In the genomic region with DNA sequence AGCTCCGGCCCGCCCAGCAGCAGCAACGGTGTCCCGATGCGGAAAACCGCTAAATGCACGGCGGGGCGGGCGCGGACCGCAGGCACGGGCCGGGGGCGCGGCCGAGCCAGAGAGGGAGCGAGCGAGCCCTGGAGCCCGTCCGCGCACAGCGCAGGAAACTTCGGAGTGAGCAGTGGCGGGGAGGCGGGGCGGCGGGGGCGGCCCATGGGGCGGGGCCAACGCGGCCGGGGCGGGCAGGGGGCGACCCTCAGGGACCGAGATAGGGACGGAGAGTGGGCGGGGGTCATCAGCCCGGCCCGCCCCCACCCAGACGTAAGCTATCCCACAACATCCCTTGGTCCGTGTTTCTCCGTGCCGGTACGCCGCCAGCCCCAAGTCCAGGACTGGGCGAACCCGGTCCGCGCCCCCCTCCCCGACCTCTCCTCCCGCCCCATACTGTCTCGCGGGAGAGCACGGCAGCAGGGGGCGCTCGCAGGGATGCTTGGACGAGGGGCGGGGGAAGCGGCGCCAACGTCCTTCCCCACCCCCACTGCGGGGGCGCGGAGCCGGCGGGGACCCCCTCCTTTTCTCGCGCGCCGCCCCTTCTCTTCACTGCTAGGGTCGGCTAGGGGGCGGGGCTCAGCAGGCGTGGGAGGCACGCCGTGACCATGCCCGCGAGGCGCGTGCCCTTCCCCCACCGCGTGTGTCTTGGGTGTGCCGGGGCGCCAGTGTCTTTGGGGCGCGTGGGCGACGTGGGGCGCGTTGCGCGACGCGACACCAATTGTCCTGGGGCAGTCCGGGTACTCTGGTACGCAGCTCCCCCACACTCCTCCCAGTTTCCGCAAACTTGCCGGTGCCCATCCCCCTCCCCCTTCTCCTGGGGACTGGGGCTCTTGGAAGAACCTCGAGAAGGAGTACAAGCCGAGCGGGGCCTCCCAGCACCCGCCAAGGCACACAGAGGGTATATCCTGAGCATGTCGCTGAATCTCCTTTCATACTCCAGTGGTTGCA, we compare ENCODE assay signal across 8 mouse cellular contexts. TPM values are rescaled to one million over a fixed set of nuclear protein-coding genes. Genes with fewer than 3 reads are reported as not detected.
DNase-seq lines count a peak whose midpoint lies in the region; ATAC-seq lines count a peak whose summit lies in the region.

A gene (minus strand): TSS at position 167 of the 990 bp plus-strand sequence.

- H3K9me3 ChIP-seq in heart, embryonic 11.5 days (replicated peaks; ENCODE audit: control insufficient read depth, low read length): no peaks in the 10 kb centered on the region
- no peaks in the 10 kb centered on the region for H3K9me3 ChIP-seq in liver, embryonic 16.5 days (replicated peaks; ENCODE audit: control insufficient read depth, low read length)

- H3K4me3 ChIP-seq in heart, embryonic 11.5 days (ENCODE audit: low read depth, low read length): peak within 1 kb of the TSS; percentile 64
- H3K4me3 ChIP-seq in liver, embryonic 16.5 days (ENCODE audit: low read depth, low read length): peak within 1 kb of the TSS; percentile 55

- H3K4me1 ChIP-seq in heart, embryonic 11.5 days (ENCODE audit: control insufficient read depth, insufficient read depth, low read length): peaks cover 34% of the 10 kb centered on the region
- no peaks in the 10 kb centered on the region for H3K4me1 ChIP-seq in liver, embryonic 16.5 days (ENCODE audit: control insufficient read depth, low read depth, low read length)

- H3K27me3 ChIP-seq in heart, embryonic 11.5 days (ENCODE audit: control insufficient read depth, insufficient read depth, low read length): peaks cover 3% of the 10 kb centered on the region; the same call in 1 of the 2 replicates
- peaks cover 52% of the 10 kb centered on the region for H3K27me3 ChIP-seq in liver, embryonic 16.5 days (ENCODE audit: control insufficient read depth, insufficient read depth, low read depth, low read length)

- H3K36me3 ChIP-seq in heart, embryonic 11.5 days (ENCODE audit: control insufficient read depth, insufficient read depth, low read length): no peaks in the 10 kb centered on the region; the same call in 1 of the 2 replicates
- no peaks in the 10 kb centered on the region for H3K36me3 ChIP-seq in liver, embryonic 16.5 days (ENCODE audit: control insufficient read depth, insufficient read depth)

- H3K9ac ChIP-seq in heart, embryonic 11.5 days (ENCODE audit: low read depth, low read length): peak within 1 kb of the TSS; percentile 88
- H3K9ac ChIP-seq in liver, embryonic 16.5 days (ENCODE audit: low read depth, low read length): peak within 1 kb of the TSS; percentile 12; the same call in 1 of the 2 replicates

- peak within 1 kb of the TSS; percentile 77 for H3K27ac ChIP-seq in heart, embryonic 11.5 days (ENCODE audit: low read depth, low read length)
- H3K27ac ChIP-seq in liver, embryonic 16.5 days (ENCODE audit: low read length): no peak within 1 kb of the TSS

- peak; percentile 81 for ATAC-seq in heart, embryonic 11.5 days (replicated peaks; ENCODE audit: insufficient number of reproducible peaks, low FRiP score, low TSS enrichment)
- ATAC-seq in liver, embryonic 16.5 days (ENCODE audit: low read depth): peak; percentile 69

- DNase-seq in heart, adult 18-20 months: peak; percentile 25 to 51
- no peak for DNase-seq in heart, adult 8-10 months (ENCODE audit: low spot score)
- DNase-seq in embryo, embryonic 10.5 days (ENCODE audit: low spot score): peak; percentile 82
- DNase-seq in kidney, postnatal 4 days: peak; percentile 86 to 90
- DNase-seq in retina, embryonic 14.5 days (ENCODE audit: low spot score): peak; percentile 83
- DNase-seq in urinary bladder, postnatal 4 days (ENCODE audit: low spot score in 2 of 2): peak; percentile 73 to 80

- WGBS in heart, embryonic 11.5 days (ENCODE audit: insufficient replicate concordance): under 1% methylated on average over 68 of the region's 103 CpGs
- WGBS in liver, embryonic 16.5 days (ENCODE audit: insufficient replicate concordance): under 1% methylated on average over 76 of the region's 103 CpGs

- peak within 1 kb of the TSS; percentile 74 for H3K4me2 ChIP-seq in heart, embryonic 11.5 days
- peak within 1 kb of the TSS; percentile 62 for H3K4me2 ChIP-seq in liver, embryonic 16.5 days (ENCODE audit: low read depth, low read length)

RNA-seq across cellular contexts. Expression of the gene that starts here (rescaled TPM):
- 1 to 10 TPM; 6.1 to 6.7 TPM for total RNA-seq in heart, adult 18-20 months (2021)
- 1 to 10 TPM; 3.9 to 9.7 (median 7.7) TPM for total RNA-seq in heart, adult 8-10 months (2022)
- 10.3 and 10.6 TPM in 2 replicates for polyA plus RNA-seq in heart, embryonic 11.5 days (2014; fragmentation: Nextera tagmentation; extraction: Ambion mirVana)
- 0.17 and 0.22 TPM in 2 replicates for polyA plus RNA-seq in liver, embryonic 16.5 days (2015; fragmentation: Nextera tagmentation; extraction: Ambion mirVana)

Comparison
In these comparisons a context has a peak if more than half of its experiments do, and no peak if none do; other contexts are left out.
1. Peak in ATAC-seq, H3K4me3 ChIP-seq, H3K9ac ChIP-seq and H3K4me2 ChIP-seq in liver, embryonic 16.5 days; RNA of the gene not detected or under 1 TPM.